Mouse (Mus musculus): ENCODE data around the gene Fam19a1. TPM values are rescaled to one million over a fixed set of nuclear protein-coding genes. Genes with fewer than 3 reads are reported as not detected.

The Fam19a1 gene
- polyA plus RNA-seq, 1 experiment from 2014 or later = 40.0 TPM

DNA sequence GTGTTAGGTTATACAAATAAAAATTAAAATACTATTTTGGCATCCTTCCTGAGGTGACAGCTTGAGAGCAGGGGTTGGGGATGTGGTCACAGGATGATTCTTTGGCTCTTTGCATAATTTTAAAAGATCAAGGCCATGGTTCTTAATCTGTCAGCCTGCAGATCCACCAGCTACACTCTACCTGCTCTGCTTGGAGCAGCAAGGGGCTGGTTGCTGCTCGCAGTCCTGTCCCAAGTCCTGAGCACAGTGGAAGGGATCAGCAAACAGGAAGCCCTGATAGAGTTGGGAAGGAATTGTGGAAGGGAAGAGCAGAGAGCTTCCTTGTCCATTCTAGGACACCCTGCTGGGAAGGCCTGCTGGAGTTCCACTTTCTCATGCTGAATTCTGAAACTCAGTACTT is 320.9 kb downstream of the Fam19a1 start:
- H3K9ac ChIP-seq (ENCODE audit: low read depth, low read length) = no peak overlapping the region
- no peaks in the 10 kb centered on the region for H3K27me3 ChIP-seq (ENCODE audit: control insufficient read depth, insufficient read depth, low read depth, low read length)
- ATAC-seq = no peak
- no peak overlapping the region for H3K4me2 ChIP-seq (ENCODE audit: low read length)
- 77% methylated on average over 1 of the region's 1 CpGs for WGBS
- no peak overlapping the region for H3K27ac ChIP-seq (ENCODE audit: low read length)
- no peaks in the 10 kb centered on the region for H3K4me1 ChIP-seq (ENCODE audit: control insufficient read depth, insufficient read depth, low read length)
- H3K4me3 ChIP-seq (ENCODE audit: low read depth, low read length) = no peak overlapping the region
- no peaks in the 10 kb centered on the region for H3K36me3 ChIP-seq (ENCODE audit: control insufficient read depth, insufficient read depth, low read length)
- no peaks in the 10 kb centered on the region for H3K9me3 ChIP-seq (replicated peaks; ENCODE audit: control insufficient read depth, low read length, poor library complexity, severe bottlenecking)

- ATAC-seq = no peak
- no peak overlapping the region for H3K4me2 ChIP-seq (ENCODE audit: low read length)
- WGBS = 92% methylated on average over 2 of the region's 2 CpGs
These were observed 322.6 kb downstream of the Fam19a1 start for GRCm38 (mm10) chr6:96435545-96435944.

DNA sequence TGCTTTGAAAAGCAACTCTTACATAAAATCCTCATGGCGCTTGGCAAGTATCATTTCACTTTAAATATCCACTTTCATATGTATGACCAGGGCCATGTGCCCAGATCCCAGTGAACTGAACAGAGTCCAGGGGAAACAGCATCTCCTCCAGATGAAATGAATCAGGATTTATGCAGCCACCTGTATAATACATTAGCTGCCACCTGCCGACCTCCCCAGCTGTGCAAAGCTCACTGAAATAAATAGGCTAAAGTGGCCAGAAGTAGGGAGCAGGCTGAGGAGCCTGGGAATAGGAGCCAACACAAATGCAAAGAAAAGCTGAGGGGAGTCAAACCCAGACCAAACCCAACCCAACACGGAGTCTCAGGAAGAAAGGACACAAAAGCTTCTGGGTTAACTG is 324.9 kb downstream of the Fam19a1 start:
- Histone ChIP-seq H3K27me3 (ENCODE audit: control insufficient read depth, insufficient read depth, low read depth, low read length) (no peaks in the 10 kb centered on the region), H3K4me3 (ENCODE audit: low read depth, low read length) (no peak overlapping the region), H3K27ac (ENCODE audit: low read length) (no peak overlapping the region), H3K9me3 (replicated peaks; ENCODE audit: control insufficient read depth, low read length, poor library complexity, severe bottlenecking) (no peaks in the 10 kb centered on the region), H3K4me2 (ENCODE audit: low read length) (no peak overlapping the region), H3K36me3 (ENCODE audit: control insufficient read depth, insufficient read depth, low read length) (no peaks in the 10 kb centered on the region), H3K4me1 (ENCODE audit: control insufficient read depth, insufficient read depth, low read length) (no peaks in the 10 kb centered on the region), H3K9ac (ENCODE audit: low read depth, low read length) (no peak overlapping the region)
- ATAC-seq = no peak
- WGBS = 55% methylated on average over 3 of the region's 3 CpGs

More at GRCm38 (mm10) chr6:96435545-96435944, 322.6 kb downstream of the Fam19a1 start:
- no peak overlapping the region for H3K4me3 ChIP-seq (ENCODE audit: low read depth, low read length)
- no peaks in the 10 kb centered on the region for H3K36me3 ChIP-seq (ENCODE audit: control insufficient read depth, insufficient read depth, low read length)
- H3K27me3 ChIP-seq (ENCODE audit: control insufficient read depth, insufficient read depth, low read depth, low read length) = no peaks in the 10 kb centered on the region
- no peak overlapping the region for H3K27ac ChIP-seq (ENCODE audit: low read length)
- no peak overlapping the region for H3K9ac ChIP-seq (ENCODE audit: low read depth, low read length)
- no peaks in the 10 kb centered on the region for H3K4me1 ChIP-seq (ENCODE audit: control insufficient read depth, insufficient read depth, low read length)
- no peaks in the 10 kb centered on the region for H3K9me3 ChIP-seq (replicated peaks; ENCODE audit: control insufficient read depth, low read length, poor library complexity, severe bottlenecking)

- 90% methylated on average over 2 of the region's 2 CpGs for whole genome bisulfite sequencing
- ATAC-seq = no peak
- no peaks in the 10 kb centered on the region for H3K27me3 ChIP-seq (ENCODE audit: control insufficient read depth, insufficient read depth, low read depth, low read length)
- no peak overlapping the region for H3K9ac ChIP-seq (ENCODE audit: low read depth, low read length)
- H3K4me1 ChIP-seq (ENCODE audit: control insufficient read depth, insufficient read depth, low read length) = no peaks in the 10 kb centered on the region
- H3K4me3 ChIP-seq (ENCODE audit: low read depth, low read length) = no peak overlapping the region
- no peaks in the 10 kb centered on the region for H3K36me3 ChIP-seq (ENCODE audit: control insufficient read depth, insufficient read depth, low read length)
- H3K4me2 ChIP-seq (ENCODE audit: low read length) = no peak overlapping the region
- H3K9me3 ChIP-seq (replicated peaks; ENCODE audit: control insufficient read depth, low read length, poor library complexity, severe bottlenecking) = no peaks in the 10 kb centered on the region
- no peak overlapping the region for H3K27ac ChIP-seq (ENCODE audit: low read length)
These were observed 326.5 kb downstream of the Fam19a1 start for GRCm38 (mm10) chr6:96439419-96439818.

DNA sequence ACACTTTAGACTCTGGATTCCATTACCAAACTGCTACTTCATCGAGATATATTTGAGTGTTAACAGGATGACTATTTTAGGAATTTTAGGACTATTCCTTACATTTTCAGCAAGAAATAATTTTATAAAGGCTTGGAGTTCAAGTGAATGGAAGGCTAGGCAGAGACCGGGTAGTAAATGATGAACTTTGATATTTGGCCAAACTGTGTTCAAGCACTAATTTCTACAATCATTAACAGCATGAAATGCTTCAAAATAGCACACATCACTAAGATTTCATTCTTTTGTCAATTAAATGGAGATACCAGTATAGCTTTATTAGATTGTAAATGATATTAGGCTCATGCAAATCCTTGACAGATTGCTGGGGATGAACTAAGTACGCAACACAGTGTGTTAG is 329.0 kb downstream of the Fam19a1 start:
- Histone ChIP-seq H3K4me3 (ENCODE audit: low read depth, low read length) (no peak overlapping the region), H3K27ac (ENCODE audit: low read length) (no peak overlapping the region), H3K4me1 (ENCODE audit: control insufficient read depth, insufficient read depth, low read length) (no peaks in the 10 kb centered on the region), H3K36me3 (ENCODE audit: control insufficient read depth, insufficient read depth, low read length) (no peaks in the 10 kb centered on the region), H3K4me2 (ENCODE audit: low read length) (no peak overlapping the region), H3K27me3 (ENCODE audit: control insufficient read depth, insufficient read depth, low read depth, low read length) (no peaks in the 10 kb centered on the region), H3K9ac (ENCODE audit: low read depth, low read length) (no peak overlapping the region), H3K9me3 (replicated peaks; ENCODE audit: control insufficient read depth, low read length, poor library complexity, severe bottlenecking) (no peaks in the 10 kb centered on the region)
- 92% methylated on average over 3 of the region's 3 CpGs for WGBS
- no peak for ATAC-seq

- Histone ChIP-seq H3K36me3 (ENCODE audit: control insufficient read depth, insufficient read depth, low read length) (no peaks in the 10 kb centered on the region), H3K4me3 (ENCODE audit: low read depth, low read length) (no peak overlapping the region)
- 86% methylated on average over 4 of the region's 4 CpGs for WGBS
These were observed 334.5 kb downstream of the Fam19a1 start for GRCm38 (mm10) chr6:96447466-96447865.

DNA sequence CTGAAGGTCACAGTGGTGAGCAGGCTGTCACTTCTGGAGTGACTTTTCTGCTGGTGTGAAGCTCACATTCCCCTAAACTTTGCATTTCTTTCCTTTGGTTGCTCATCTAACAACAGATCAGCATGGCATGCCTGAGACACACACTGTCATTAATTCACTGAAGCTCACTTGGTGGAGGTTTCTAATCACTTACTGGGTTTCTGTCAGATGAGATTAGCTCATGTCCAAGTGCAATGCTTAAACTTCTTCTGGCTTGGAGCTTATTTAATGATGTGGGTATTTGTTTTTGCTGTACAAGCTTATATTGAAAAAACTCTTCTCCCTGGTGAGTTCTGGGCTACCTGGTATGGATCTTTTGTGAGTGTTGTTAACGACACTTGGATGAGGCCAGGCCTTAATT is 343.3 kb downstream of the Fam19a1 start:
- no peak overlapping the region for H3K4me2 ChIP-seq (ENCODE audit: low read length)
- no peaks in the 10 kb centered on the region for H3K27me3 ChIP-seq (ENCODE audit: control insufficient read depth, insufficient read depth, low read depth, low read length)
- no peaks in the 10 kb centered on the region for H3K36me3 ChIP-seq (ENCODE audit: control insufficient read depth, insufficient read depth, low read length)
- H3K9ac ChIP-seq (ENCODE audit: low read depth, low read length) = no peak overlapping the region
- no peaks in the 10 kb centered on the region; the same call in 1 of the 2 replicates for H3K4me1 ChIP-seq (ENCODE audit: control insufficient read depth, insufficient read depth, low read length)
- no peak overlapping the region for H3K27ac ChIP-seq (ENCODE audit: low read length)
- 55% methylated on average over 1 of the region's 1 CpGs for WGBS
- ATAC-seq = no peak
- H3K4me3 ChIP-seq (ENCODE audit: low read depth, low read length) = no peak overlapping the region
- no peaks in the 10 kb centered on the region for H3K9me3 ChIP-seq (replicated peaks; ENCODE audit: control insufficient read depth, low read length, poor library complexity, severe bottlenecking)

More at GRCm38 (mm10) chr6:96447466-96447865, 334.5 kb downstream of the Fam19a1 start:
- ATAC-seq = no peak
- H3K4me1 ChIP-seq (ENCODE audit: control insufficient read depth, insufficient read depth, low read length) = no peaks in the 10 kb centered on the region
- H3K9me3 ChIP-seq (replicated peaks; ENCODE audit: control insufficient read depth, low read length, poor library complexity, severe bottlenecking) = no peaks in the 10 kb centered on the region
- no peaks in the 10 kb centered on the region for H3K27me3 ChIP-seq (ENCODE audit: control insufficient read depth, insufficient read depth, low read depth, low read length)
- H3K27ac ChIP-seq (ENCODE audit: low read length) = no peak overlapping the region
- H3K4me2 ChIP-seq (ENCODE audit: low read length) = no peak overlapping the region
- no peak overlapping the region for H3K9ac ChIP-seq (ENCODE audit: low read depth, low read length)

DNA sequence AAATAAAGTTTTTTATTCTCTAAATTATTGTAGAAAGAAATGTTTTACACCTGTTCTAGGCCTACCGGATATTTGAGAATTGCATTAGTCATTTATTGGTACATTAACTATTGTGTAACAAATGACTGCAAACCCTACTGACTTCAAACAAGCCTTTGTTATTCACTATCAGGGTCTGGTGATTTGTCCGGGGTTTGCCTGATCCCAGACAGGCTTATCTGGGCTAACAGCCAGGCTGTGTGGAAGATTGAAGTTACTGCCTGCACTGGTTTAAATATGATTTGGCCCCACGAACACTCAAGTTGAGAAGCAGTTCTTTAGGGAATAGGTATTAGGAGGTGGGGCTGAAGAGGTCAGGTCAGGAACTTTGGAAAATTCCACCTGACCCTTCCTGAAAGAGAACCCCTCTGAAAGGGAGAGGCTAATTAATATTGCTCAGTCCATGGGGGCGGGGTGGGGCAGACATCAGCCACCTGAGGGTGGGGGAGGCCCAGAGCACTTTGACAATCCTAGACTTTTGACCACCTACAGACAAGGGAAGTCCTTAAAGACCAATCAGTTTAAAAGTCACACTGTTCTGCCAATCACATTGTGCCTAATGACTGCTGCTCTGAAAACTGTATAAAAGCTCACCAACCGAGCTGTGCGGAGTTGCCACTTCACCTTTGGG is 344.8 kb downstream of the Fam19a1 start:
- H3K4me1 ChIP-seq (ENCODE audit: control insufficient read depth, insufficient read depth, low read length) = no peaks in the 10 kb centered on the region; the same call in 1 of the 2 replicates
- H3K4me2 ChIP-seq (ENCODE audit: low read length) = no peak overlapping the region
- H3K36me3 ChIP-seq (ENCODE audit: control insufficient read depth, insufficient read depth, low read length) = no peaks in the 10 kb centered on the region
- H3K27me3 ChIP-seq (ENCODE audit: control insufficient read depth, insufficient read depth, low read depth, low read length) = no peaks in the 10 kb centered on the region
- no peaks in the 10 kb centered on the region for H3K9me3 ChIP-seq (replicated peaks; ENCODE audit: control insufficient read depth, low read length, poor library complexity, severe bottlenecking)
- no peak overlapping the region for H3K4me3 ChIP-seq (ENCODE audit: low read depth, low read length)
- no peak overlapping the region for H3K27ac ChIP-seq (ENCODE audit: low read length)
- no peak for ATAC-seq
- 46% methylated on average over 6 of the region's 6 CpGs for WGBS
- no peak overlapping the region for H3K9ac ChIP-seq (ENCODE audit: low read depth, low read length)

DNA sequence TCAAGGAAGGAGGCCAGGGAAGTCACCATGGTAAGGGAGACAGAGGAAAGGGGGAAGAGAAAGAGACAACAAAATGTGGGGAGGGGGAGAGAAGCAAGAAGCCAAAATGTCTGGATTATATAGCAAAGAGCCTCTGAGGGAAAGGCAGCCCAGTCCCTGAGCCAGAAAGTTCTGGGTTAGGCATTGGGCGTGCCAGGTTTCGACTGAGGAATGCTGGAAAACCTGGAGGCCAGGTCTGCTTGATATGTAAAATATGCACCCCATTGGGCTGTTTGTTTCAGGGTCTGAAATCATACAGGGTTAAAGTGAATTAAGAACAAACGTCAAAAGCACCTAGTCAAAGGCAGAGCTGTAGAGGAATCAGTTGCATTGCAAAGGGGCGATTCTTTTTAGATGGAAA is 346.1 kb downstream of the Fam19a1 start:
- Histone ChIP-seq H3K27ac (ENCODE audit: low read length) (no peak overlapping the region), H3K4me2 (ENCODE audit: low read length) (no peak overlapping the region), H3K4me3 (ENCODE audit: low read depth, low read length) (no peak overlapping the region), H3K36me3 (ENCODE audit: control insufficient read depth, insufficient read depth, low read length) (no peaks in the 10 kb centered on the region), H3K27me3 (ENCODE audit: control insufficient read depth, insufficient read depth, low read depth, low read length) (no peaks in the 10 kb centered on the region), H3K4me1 (ENCODE audit: control insufficient read depth, insufficient read depth, low read length) (no peaks in the 10 kb centered on the region; the same call in 1 of the 2 replicates), H3K9me3 (replicated peaks; ENCODE audit: control insufficient read depth, low read length, poor library complexity, severe bottlenecking) (no peaks in the 10 kb centered on the region), H3K9ac (ENCODE audit: low read depth, low read length) (no peak overlapping the region)
- ATAC-seq = no peak
- 77% methylated on average over 4 of the region's 4 CpGs for WGBS

Data from midbrain, embryonic 16.5 days (tissue).